Mouse (Mus musculus) intestine, embryonic 14.5 days (tissue): ENCODE results near the gene Hoxc10. TPM values are rescaled to one million over a fixed set of nuclear protein-coding genes. Genes with fewer than 3 reads are reported as not detected.

Experiments
- ATAC-seq: fragments of 200-750 bp; cut with Nextera tagmentation; replicated peaks from 2 replicates; pipeline ENCODE4 v1.8.0; 2017; ENCODE audit warnings: low read depth, moderate number of reproducible peaks, moderate TSS enrichment, moderate library complexity; ENCODE audit not compliant: low FRiP score, low TSS enrichment
- DNase-seq: peaks from one replicate; pipeline ENCODE4 v3.0.0-alpha.2; 2018; ENCODE audit warnings: low spot score
- H3K27ac ChIP-seq: fragments of 300-500 bp; sonication (generic); 2 replicates; pipeline ENCODE4 v1.5.1; 2014; ENCODE audit warnings: low read depth, mild to moderate bottlenecking, control low read depth
- H3K27me3 ChIP-seq: fragments of 300-500 bp; sonication (generic); replicated peaks from 2 replicates; pipeline ENCODE4 v1.6.1; 2014; ENCODE audit warnings: low read length, control low read depth; ENCODE audit not compliant: control insufficient read depth, insufficient read depth
- H3K36me3 ChIP-seq: fragments of 300-500 bp; sonication (generic); 2 replicates; pipeline ENCODE4 v1.6.1; 2014; ENCODE audit warnings: low read length, control low read depth; ENCODE audit not compliant: control insufficient read depth, insufficient read depth
- H3K4me1 ChIP-seq: fragments of 300-500 bp; sonication (generic); replicated peaks from 2 replicates; pipeline ENCODE4 v1.6.1; 2014; ENCODE audit warnings: low read length, control low read depth, mixed read lengths; ENCODE audit not compliant: control insufficient read depth, insufficient read depth
- H3K4me2 ChIP-seq: fragments of 300-500 bp; sonication (generic); 2 replicates; pipeline ENCODE4 v1.6.1; 2014; ENCODE audit warnings: low read length
- H3K4me3 ChIP-seq: fragments of 300-500 bp; sonication (generic); 2 replicates; pipeline ENCODE4 v1.5.1; 2014; ENCODE audit warnings: low read depth, low read length, control low read depth, mixed read lengths
- H3K9ac ChIP-seq: fragments of 300-500 bp; sonication (generic); 2 replicates; pipeline ENCODE4 v1.6.1; 2014; ENCODE audit warnings: mild to moderate bottlenecking, low read length
- H3K9me3 ChIP-seq: fragments of 300-500 bp; sonication (generic); 2 replicates; pipeline ENCODE4 v1.6.1; 2016; ENCODE audit warnings: low read length, control low read depth; ENCODE audit not compliant: control insufficient read depth
- WGBS: fragments of 180-500 bp; shearing (Covaris S2); extraction: QIAGEN DNeasy Blood & Tissue Kit; methylation state at CpG from one replicate; pipeline ENCODE4 v1.1.7; 2014; 5-methylcytosine and 5-hydroxymethylcytosine counted together
- polyA plus RNA-seq: library from polyadenylated mRNA; unstranded; fragments of >200 nt; fragmentation: Nextera tagmentation; extraction: Ambion mirVana; gene quantifications from 2 replicates; pipeline ENCODE4 v1.2.1, GENCODE M21; 2014

The Hoxc10 gene
- 2.6 and 3.1 TPM in 2 replicates for polyA plus RNA-seq

DNA sequence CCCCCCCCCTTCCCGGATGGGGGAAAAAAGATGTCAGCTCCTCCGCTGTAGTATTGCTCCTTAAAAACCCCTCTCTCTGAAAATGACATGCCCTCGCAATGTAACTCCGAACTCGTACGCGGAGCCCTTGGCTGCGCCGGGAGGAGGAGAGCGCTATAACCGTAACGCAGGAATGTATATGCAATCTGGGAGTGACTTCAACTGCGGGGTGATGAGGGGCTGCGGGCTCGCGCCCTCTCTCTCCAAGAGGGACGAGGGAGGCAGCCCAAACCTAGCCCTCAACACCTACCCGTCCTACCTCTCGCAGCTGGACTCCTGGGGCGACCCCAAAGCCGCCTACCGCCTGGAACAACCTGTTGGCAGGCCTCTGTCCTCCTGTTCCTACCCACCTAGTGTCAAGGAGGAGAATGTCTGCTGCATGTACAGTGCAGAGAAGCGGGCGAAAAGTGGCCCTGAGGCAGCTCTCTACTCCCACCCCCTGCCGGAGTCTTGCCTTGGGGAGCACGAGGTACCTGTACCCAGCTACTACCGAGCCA, at the start of gene Hoxc10:
Gene Hoxc10 (plus strand): TSS at position 21 of the 536 bp plus-strand sequence.
- Histone ChIP-seq H3K9me3 (no peaks in the 10 kb centered on the region), H3K4me3 (peak within 1 kb of the TSS; percentile 23), H3K27me3 (peaks cover 98% of the 10 kb centered on the region), H3K27ac (peak within 1 kb of the TSS; percentile 10; the same call in 1 of the 2 replicates), H3K4me1 (no peaks in the 10 kb centered on the region), H3K9ac (peak within 1 kb of the TSS; percentile 39), H3K4me2 (peak within 1 kb of the TSS; percentile 36), H3K36me3 (no peaks in the 10 kb centered on the region)
- DNase-seq (peak; percentile 74), ATAC-seq (peak; percentile 75)
- WGBS = 3% methylated on average over 27 of the region's 27 CpGs

DNA sequence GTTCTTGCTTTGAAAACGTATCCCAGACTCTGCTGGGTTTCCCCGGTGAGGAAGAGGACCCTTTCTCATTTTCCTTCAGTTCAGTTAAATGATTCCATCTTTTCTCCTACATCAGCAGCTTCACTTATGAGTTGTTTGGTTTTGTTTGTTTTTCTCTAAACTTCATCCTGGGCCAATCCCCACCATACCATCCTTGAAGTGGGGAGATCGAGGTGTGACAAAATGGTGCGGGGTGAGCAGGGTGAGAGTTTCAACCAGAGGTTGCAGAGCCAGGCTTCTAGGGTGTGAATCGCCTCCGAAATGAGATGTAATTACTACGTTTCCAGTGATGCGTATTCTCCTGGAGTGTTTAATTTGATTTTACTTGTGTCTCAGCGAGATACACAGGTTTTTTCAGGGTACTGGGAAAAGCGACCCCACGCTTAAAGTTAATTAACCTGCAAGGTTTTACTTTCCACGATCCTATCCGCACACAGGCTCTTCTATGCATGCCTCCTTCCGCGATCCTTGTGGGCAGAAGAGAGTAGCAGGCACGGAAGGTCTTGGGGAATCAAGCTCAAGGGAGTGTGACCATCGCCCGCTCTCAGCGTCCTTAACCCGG, 48.5 kb upstream of the Hoxc10 start:
- H3K9ac ChIP-seq = no peak overlapping the region
- H3K27ac ChIP-seq = no peak overlapping the region
- H3K36me3 ChIP-seq = no peaks in the 10 kb centered on the region
- no peaks in the 10 kb centered on the region for H3K9me3 ChIP-seq
- peaks cover 100% of the 10 kb centered on the region for H3K27me3 ChIP-seq
- WGBS = under 1% methylated on average over 20 of the region's 20 CpGs
- no peak overlapping the region for H3K4me3 ChIP-seq
- no peak for ATAC-seq
- no peaks in the 10 kb centered on the region for H3K4me1 ChIP-seq
- no peak overlapping the region for H3K4me2 ChIP-seq
- DNase-seq = peak; percentile 58

DNA sequence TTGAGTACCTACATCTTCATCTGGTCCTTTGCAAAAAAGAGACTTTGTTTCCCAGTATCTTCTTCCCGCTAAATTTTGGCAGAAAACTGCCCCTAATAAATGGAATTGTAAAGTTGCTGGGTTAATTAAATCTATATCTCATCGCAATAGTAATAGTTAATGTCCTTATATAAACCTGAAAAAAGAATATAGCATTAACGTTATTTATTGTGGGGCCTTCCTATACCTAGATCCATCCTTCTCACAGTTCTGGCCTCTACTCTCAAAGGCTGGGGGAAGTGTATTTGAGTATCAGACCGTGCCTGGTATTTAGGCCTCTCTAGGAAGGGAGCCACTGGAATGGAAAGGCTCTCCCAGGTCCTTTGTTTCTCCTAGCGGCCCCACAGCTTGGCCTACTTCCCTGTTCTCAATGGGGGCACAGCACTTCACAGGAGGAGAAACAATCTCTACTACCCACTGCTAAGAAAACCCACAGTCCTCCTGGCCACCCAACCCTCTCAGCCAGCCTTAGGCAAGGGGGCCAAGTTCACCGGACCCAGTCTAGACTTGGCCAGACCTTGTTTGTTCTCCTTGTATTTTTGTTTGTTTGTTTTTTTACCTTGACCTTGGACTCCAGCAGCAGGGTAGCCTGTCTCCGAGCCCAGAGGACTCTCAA, 47.9 kb upstream of the Hoxc10 start:
- Histone ChIP-seq H3K4me1 (no peaks in the 10 kb centered on the region), H3K9me3 (no peaks in the 10 kb centered on the region), H3K4me3 (no peak overlapping the region), H3K9ac (no peak overlapping the region), H3K27me3 (peaks cover 100% of the 10 kb centered on the region), H3K4me2 (no peak overlapping the region), H3K27ac (no peak overlapping the region), H3K36me3 (no peaks in the 10 kb centered on the region)
- DNase-seq = peak; percentile 52
- WGBS = 4% methylated on average over 7 of the region's 7 CpGs
- ATAC-seq = no peak

DNA sequence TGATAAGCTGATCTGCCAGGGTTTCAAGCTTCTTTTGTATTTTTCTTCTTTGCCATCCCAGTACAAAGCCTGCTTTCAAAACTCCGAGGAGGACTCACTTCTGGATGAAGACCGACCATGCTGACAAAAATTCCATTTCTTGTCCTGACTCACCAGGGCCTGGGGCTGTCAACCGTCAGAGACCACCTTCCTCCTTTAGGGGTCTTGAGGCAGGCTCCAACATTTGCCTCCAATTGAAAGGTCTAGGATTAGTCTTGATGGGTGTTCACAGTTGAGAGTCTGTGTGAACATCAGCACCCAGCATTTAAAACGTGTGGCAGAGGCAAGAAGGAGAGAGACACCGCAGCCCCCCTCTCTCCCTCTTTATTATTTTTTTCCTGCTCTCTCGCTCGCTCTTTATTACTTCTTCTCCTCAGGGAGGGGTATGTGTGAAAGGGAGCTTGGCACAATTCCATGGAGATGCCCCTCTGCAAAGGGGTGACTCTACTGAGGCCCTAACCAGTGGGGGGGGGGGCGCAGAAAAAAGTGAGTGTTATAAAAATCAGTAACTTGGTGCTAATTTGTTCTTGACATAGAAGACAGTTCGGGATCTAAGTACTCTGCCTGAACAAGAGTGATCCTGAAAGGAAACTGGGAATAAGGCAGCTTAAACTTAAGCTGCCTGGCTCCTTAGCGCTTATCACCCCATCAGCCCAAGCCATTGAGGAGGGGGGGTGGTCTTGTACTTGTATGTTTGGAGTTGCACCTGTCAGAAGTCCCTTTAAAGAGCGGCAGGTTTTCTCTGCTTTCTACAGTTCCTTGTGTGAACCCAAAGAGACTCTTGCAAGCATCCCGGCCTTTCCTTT, 47.0 kb upstream of the Hoxc10 start:
- Histone ChIP-seq H3K9me3 (no peaks in the 10 kb centered on the region), H3K27ac (no peak overlapping the region), H3K9ac (no peak overlapping the region), H3K27me3 (peaks cover 100% of the 10 kb centered on the region), H3K4me1 (no peaks in the 10 kb centered on the region), H3K4me3 (no peak overlapping the region), H3K36me3 (no peaks in the 10 kb centered on the region), H3K4me2 (no peak overlapping the region)
- WGBS = 7% methylated on average over 12 of the region's 12 CpGs
- ATAC-seq (no peak), DNase-seq (peak; percentile 52)

DNA sequence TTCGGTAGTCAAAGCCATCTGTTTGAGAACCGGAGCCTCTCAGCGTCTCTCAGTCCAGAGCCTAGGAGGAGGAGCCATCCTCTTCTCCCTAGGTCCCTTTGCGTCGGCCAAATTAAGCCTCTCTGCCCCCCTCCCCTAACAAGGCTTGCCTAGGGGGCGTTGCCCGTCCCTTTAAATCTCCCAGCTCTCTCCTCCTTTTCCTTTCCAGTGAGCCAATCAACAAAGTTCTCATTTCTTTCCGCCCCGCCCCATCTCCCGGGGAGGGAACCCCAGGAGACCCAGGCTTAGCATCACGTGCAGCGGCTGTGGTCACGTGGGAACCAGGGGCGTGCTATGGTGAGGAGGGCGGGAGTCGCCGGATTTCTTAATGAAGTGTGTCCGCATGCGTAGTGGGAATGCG, 46.0 kb upstream of the Hoxc10 start:
- under 1% methylated on average over 14 of the region's 20 CpGs for WGBS

DNA sequence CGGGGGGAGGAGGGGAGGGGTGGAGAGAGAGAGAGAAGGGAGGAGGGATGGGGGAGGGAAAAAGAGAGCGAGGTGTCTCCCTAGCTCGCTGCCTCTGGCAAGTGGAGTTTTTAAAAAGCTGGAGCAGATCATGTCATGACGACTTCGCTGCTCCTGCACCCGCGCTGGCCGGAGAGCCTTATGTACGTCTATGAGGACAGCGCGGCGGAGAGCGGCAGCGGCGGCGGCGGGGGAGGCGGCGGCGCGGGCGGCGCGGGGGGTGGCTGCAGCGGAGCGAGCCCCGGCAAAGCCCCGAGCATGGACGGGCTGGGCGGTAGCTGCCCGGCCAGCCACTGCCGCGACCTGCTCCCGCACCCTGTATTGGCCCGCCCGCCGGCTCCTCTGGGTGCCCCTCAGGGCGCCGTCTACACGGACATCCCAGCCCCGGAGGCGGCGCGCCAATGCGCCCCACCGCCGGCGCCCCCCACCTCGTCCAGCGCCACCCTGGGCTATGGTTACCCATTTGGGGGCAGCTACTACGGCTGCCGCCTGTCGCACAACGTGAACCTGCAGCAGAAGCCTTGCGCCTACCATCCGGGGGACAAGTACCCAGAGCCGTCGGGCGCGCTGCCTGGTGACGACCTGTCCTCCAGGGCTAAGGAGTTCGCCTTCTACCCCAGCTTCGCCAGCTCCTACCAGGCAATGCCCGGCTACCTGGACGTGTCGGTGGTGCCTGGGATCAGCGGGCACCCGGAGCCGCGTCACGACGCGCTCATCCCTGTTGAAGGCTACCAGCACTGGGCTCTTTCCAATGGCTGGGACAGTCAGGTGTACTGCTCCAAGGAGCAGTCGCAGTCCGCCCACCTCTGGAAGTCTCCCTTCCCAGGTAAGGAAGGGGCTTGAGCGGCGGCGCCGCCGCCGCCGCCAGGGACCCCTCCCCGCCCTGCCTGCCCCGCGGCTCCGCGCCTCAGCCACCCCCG, 45.3 kb upstream of the Hoxc10 start, which contains the start of gene Hoxc13:
Gene Hoxc13 (plus strand): TSS at position 51 of the 959 bp plus-strand sequence.
- Histone ChIP-seq H3K9me3 (no peaks in the 10 kb centered on the region), H3K4me3 (0 out of 2 replicates have a peak within 1 kb of the TSS, but pooled peaks have one; percentile 10), H3K27ac (no peak within 1 kb of the TSS), H3K27me3 (peaks cover 100% of the 10 kb centered on the region), H3K9ac (no peak within 1 kb of the TSS), H3K4me1 (no peaks in the 10 kb centered on the region), H3K4me2 (peak within 1 kb of the TSS; percentile 18), H3K36me3 (no peaks in the 10 kb centered on the region)
- WGBS = under 1% methylated on average over 61 of the region's 88 CpGs
- DNase-seq (peak; percentile 67), ATAC-seq (peak; percentile 47; the same call in 1 of the 2 replicates)

More for the DNA sequence above, 46.0 kb upstream of the Hoxc10 start:
- Histone ChIP-seq H3K4me1 (no peaks in the 10 kb centered on the region), H3K36me3 (no peaks in the 10 kb centered on the region), H3K27ac (no peak overlapping the region), H3K27me3 (peaks cover 100% of the 10 kb centered on the region), H3K9ac (no peak overlapping the region), H3K9me3 (no peaks in the 10 kb centered on the region), H3K4me3 (0 out of 2 replicates have a peak overlapping the region, but pooled peaks have one; percentile 10), H3K4me2 (peak overlapping the region; percentile 18)
- peak; percentile 70 for DNase-seq
- peak; percentile 80; the same call in 1 of the 2 replicates for ATAC-seq

DNA sequence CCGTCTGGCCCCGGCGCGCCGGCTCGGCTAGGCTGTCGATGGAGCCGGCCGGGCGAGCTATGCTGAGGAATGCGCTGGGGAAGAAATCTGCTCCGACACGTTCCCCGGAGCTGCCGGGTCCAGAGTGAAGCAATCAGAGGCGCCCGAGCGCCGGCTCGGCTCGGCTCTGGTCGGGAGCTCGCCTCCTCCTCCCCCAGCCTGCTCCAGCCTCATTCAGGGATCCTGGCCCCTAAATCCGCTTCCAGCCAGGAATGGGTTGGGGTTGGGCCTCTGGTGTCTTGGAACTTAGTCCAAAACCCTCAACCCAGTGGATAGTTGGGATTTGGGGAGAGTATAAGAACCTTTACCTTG, 44.6 kb upstream of the Hoxc10 start:
- Histone ChIP-seq H3K27ac (no peak overlapping the region), H3K36me3 (no peaks in the 10 kb centered on the region), H3K4me1 (no peaks in the 10 kb centered on the region), H3K4me2 (no peak overlapping the region), H3K4me3 (no peak overlapping the region), H3K9ac (no peak overlapping the region), H3K27me3 (peaks cover 100% of the 10 kb centered on the region), H3K9me3 (no peaks in the 10 kb centered on the region)
- peak; percentile 74 for DNase-seq
- 1% methylated on average over 24 of the region's 24 CpGs for WGBS
- ATAC-seq = peak; percentile 53; the same call in 1 of the 2 replicates
